In the genomic region with DNA sequence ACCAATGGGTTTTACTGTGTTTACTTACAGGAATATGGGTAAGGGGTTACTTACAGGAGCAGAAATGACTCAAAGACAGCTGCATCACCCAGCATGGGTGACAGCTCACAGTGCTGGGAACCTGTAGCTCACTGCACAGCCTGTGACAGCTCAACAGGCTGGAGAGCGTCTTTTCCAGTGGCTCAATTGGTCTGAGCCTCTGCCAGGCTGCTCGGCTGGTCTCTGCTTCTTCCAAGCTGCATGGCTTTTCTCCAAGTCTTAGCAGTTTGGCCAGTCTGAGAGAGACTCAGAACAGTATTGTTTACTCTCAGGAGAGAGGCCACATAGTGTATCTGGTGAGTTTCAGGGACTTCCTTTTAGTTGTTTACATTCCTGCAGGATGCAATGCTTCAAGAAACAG, we compare ENCODE assay signal across 12 mouse cellular contexts.
DNase-seq lines count a peak whose midpoint lies in the region; ATAC-seq lines count a peak whose summit lies in the region.
"Had no signal": no experiment of that assay in that cellular context is flagged by ENCODE, and none has a peak within 500 bp of the region (broad histone marks: within the 10 kb centered on the region; RNA-seq: fewer than 3 reads in every experiment).

No protein-coding gene starts in this region.

- peaks cover 2% of the 10 kb centered on the region; the same call in 1 of the 2 replicates for H3K4me1 ChIP-seq in limb, embryonic 15.5 days
- peaks cover 14% of the 10 kb centered on the region for H3K4me1 ChIP-seq in limb, embryonic 10.5 days
- H3K4me1 ChIP-seq: forebrain, embryonic 13.5 days had no signal

- ATAC-seq in limb, embryonic 15.5 days (ENCODE audit: insufficient number of reproducible peaks, low FRiP score, low TSS enrichment, low read depth), result no peak
- ATAC-seq: forebrain, embryonic 13.5 days had no signal

- no peaks in the 10 kb centered on the region for H3K9me3 ChIP-seq in limb, embryonic 15.5 days
- no peaks in the 10 kb centered on the region for H3K9me3 ChIP-seq in limb, embryonic 10.5 days (replicated peaks)
- H3K9me3 ChIP-seq: forebrain, embryonic 13.5 days; limb, embryonic 13.5 days had no signal

- DNase-seq in gastrocnemius, postnatal 14 days, result peak; percentile 22
- no peak for DNase-seq in gastrocnemius, adult 8-10 months (ENCODE audit: low spot score in 2 of 2)
- DNase-seq in limb, embryonic 10.5 days (ENCODE audit: low spot score), result no peak
- peak; percentile 32 to 41 for DNase-seq in heart, postnatal 10 days
- peak; percentile 9 for DNase-seq in lung, postnatal 25 days (ENCODE audit: low spot score)
- no peak for DNase-seq in layer of hippocampus, adult 11-12 months (ENCODE audit: low spot score)
- DNase-seq: adrenal gland, postnatal 36 days; cerebellum, adult 11-12 months had no signal

- H3K36me3 ChIP-seq in limb, embryonic 15.5 days, result peaks cover 60% of the 10 kb centered on the region
- H3K36me3 ChIP-seq in limb, embryonic 10.5 days, result peaks cover 3% of the 10 kb centered on the region; the same call in 1 of the 2 replicates

- WGBS in limb, embryonic 15.5 days, result 54% methylated on average over 2 of the region's 2 CpGs
- WGBS in limb, embryonic 10.5 days, result 87% methylated on average over 2 of the region's 2 CpGs

- H3K9ac ChIP-seq in limb, embryonic 15.5 days, result no peak overlapping the region
- H3K9ac ChIP-seq: forebrain, embryonic 13.5 days; limb, embryonic 13.5 days had no signal

- no peak overlapping the region for H3K4me2 ChIP-seq in limb, embryonic 15.5 days
- H3K4me2 ChIP-seq: forebrain, embryonic 13.5 days; limb, embryonic 13.5 days had no signal

- intact Hi-C loops in gastrocnemius, postnatal 14 days (cut with DNase I; ENCODE audit: low total_unique reads), result loop anchor here (10.0 kb wide), 1 partner anchor 70 kb away; no protein-coding TSS in a partner anchor
- intact Hi-C loops in heart, postnatal 10 days (cut with DNase I), result no loop called here

- H3K27me3 ChIP-seq in limb, embryonic 15.5 days, result no peaks in the 10 kb centered on the region
- H3K27me3 ChIP-seq in limb, embryonic 10.5 days (ENCODE audit: low read depth, poor library complexity, severe bottlenecking), result no peaks in the 10 kb centered on the region
- H3K27me3 ChIP-seq: forebrain, embryonic 13.5 days; limb, embryonic 13.5 days had no signal

- no peak overlapping the region for H3K4me3 ChIP-seq in limb, embryonic 15.5 days
- H3K4me3 ChIP-seq in limb, embryonic 10.5 days, result no peak overlapping the region
- H3K4me3 ChIP-seq: forebrain, embryonic 13.5 days; limb, embryonic 13.5 days had no signal

- 0 out of 2 replicates have a peak overlapping the region, but pooled peaks have one; percentile 22 for H3K27ac ChIP-seq in limb, embryonic 15.5 days
- H3K27ac ChIP-seq in limb, embryonic 10.5 days, result no peak overlapping the region
- H3K27ac ChIP-seq: forebrain, embryonic 13.5 days; limb, embryonic 13.5 days; macrophage had no signal

Comparison
In these comparisons a context has a peak if more than half of its experiments do, and no peak if none do; other contexts are left out.
1. DNase-seq: peak in gastrocnemius, postnatal 14 days (single experiment), heart, postnatal 10 days (2 of 2) and lung, postnatal 25 days (single experiment); none in gastrocnemius, adult 8-10 months (0 of 2), limb, embryonic 10.5 days (single experiment) and layer of hippocampus, adult 11-12 months (single experiment).